Mouse (Mus musculus) liver, embryonic 14.5 days (tissue): ENCODE measurements around the gene Ffar4. TPM values are rescaled to one million over a fixed set of nuclear protein-coding genes. Genes with fewer than 3 reads are reported as not detected.
A peak's percentile ranks its signal among the peaks of the same experiment; 100 is the strongest.

Source experiments
- ATAC-seq: fragments of 200-750 bp; cut with Nextera tagmentation; 2 replicates; pipeline ENCODE4 v1.8.0; 2017; ENCODE audit warnings: moderate number of reproducible peaks, mild to moderate bottlenecking, moderate library complexity; ENCODE audit not compliant: insufficient read depth
- DNase-seq, 3 experiments: peaks; one replicate each; pipeline ENCODE4 v3.0.0-alpha.2; 2012 to 2013; ENCODE audit warnings: low read depth in 3 of 3, low spot score in 3 of 3
- H3K27ac ChIP-seq: fragments of 300-500 bp; sonication (generic); 2 replicates; pipeline ENCODE4 v1.5.1; 2014; ENCODE audit warnings: moderate library complexity, mild to moderate bottlenecking, control low read depth, inconsistent platforms
- H3K27me3 ChIP-seq: fragments of 300-500 bp; sonication (generic); 2 replicates; pipeline ENCODE4 v1.6.1; 2014; ENCODE audit warnings: mild to moderate bottlenecking, low read length, moderate library complexity; ENCODE audit not compliant: control insufficient read depth, insufficient read depth
- H3K36me3 ChIP-seq: fragments of 300-500 bp; sonication (generic); replicated peaks from 2 replicates; pipeline ENCODE4 v1.6.1; 2014; ENCODE audit warnings: low read depth; ENCODE audit not compliant: control insufficient read depth, insufficient read depth
- H3K4me1 ChIP-seq, 2 experiments: fragments of 200-500 bp in 1 of 2; fragments of 300-500 bp in 1 of 2; sonication (generic) in 1 of 2; replicated peaks; 2 replicates each; pipeline ENCODE4 v1.6.1; 2012 to 2014; ENCODE audit warnings: antibody characterized with exemption in 1 of 2, inconsistent platforms in 1 of 2, low read length in 1 of 2; ENCODE audit not compliant: control insufficient read depth in 2 of 2, insufficient read depth in 2 of 2
- H3K4me2 ChIP-seq: fragments of 300-500 bp; sonication (generic); 2 replicates; pipeline ENCODE4 v1.6.1; 2014; ENCODE audit warnings: low read depth, mild to moderate bottlenecking, control low read depth, moderate library complexity
- H3K4me3 ChIP-seq, 2 experiments: fragments of 200-500 bp in 1 of 2; fragments of 300-500 bp in 1 of 2; sonication (generic) in 1 of 2; 2 replicates each; pipeline ENCODE4 v1.5.1; 2012 to 2014; ENCODE audit warnings: low read depth in 2 of 2, low read length in 2 of 2, mild to moderate bottlenecking in 2 of 2, control low read depth in 1 of 2, inconsistent platforms in 1 of 2, moderate library complexity in 1 of 2; ENCODE audit not compliant: insufficient read depth in 1 of 2
- H3K9ac ChIP-seq: fragments of 300-500 bp; sonication (generic); replicated peaks from 2 replicates; pipeline ENCODE4 v1.6.1; 2014; ENCODE audit warnings: mild to moderate bottlenecking, control low read depth, moderate library complexity
- H3K9me3 ChIP-seq: fragments of 300-500 bp; sonication (generic); 2 replicates; pipeline ENCODE4 v1.6.1; 2016; ENCODE audit warnings: low read length, mixed read lengths; ENCODE audit not compliant: control insufficient read depth
- CTCF ChIP-seq: IDR thresholded peaks from 2 replicates; pipeline ENCODE4 v1.5.1; 2016; ENCODE audit warnings: antibody characterized with exemption, low read depth, control low read depth
- EP300 ChIP-seq: IDR thresholded peaks from 2 replicates; pipeline ENCODE4 v1.6.1; 2016; ENCODE audit warnings: antibody characterized with exemption, low read depth
- WGBS: fragments of 180-500 bp; shearing (Covaris S2); extraction: QIAGEN DNeasy Blood & Tissue Kit; methylation state at CpG from one replicate; pipeline ENCODE4 v1.1.7; 2014; ENCODE audit not compliant: insufficient replicate concordance; 5-methylcytosine and 5-hydroxymethylcytosine counted together
- polyA plus RNA-seq, 2 experiments: library from polyadenylated mRNA; depleted of rRNA in 1 of 2; stranded (reverse) in 1 of 2; unstranded in 1 of 2; fragments of >200 nt; fragmentation: Nextera tagmentation in 1 of 2; extraction: Ambion mirVana in 1 of 2; gene quantifications; 2 replicates each; pipeline versions ENCODE4 v1.2.1 to v1.2.3; 2012 to 2014

Ffar4 gene
- polyA plus RNA-seq, 2 experiments, result 0.07 TPM; not detected in 1

DNA sequence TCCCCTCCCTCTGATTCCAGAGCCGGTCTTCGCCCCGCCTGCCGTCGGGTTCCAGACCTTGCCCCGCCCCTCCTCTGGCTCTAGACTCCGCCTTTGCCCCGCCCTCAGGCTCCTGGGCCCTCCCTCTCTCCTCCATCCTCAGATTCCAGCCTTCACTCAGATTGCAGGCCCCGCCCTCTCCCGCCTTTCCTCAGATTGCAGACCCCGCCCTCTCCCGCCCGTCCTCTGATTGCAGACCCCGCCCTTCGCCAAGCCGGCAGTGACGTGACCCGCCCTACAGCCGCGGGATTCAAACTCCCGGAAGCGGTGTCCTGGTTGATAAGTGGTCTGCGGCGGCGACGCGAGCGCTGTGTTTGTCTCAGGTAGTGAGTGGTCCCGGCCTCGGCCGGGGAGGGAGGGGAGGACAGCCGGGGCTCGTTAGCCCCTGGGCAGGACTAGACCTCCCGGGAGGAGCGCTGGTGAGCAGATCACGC lies 42.1 kb upstream of the Ffar4 start, which contains the start of gene Cep55:
Gene Cep55, plus strand, starts transcription at position 292 of the 473 bp plus-strand sequence.
- Histone ChIP-seq H3K36me3 (no peaks in the 10 kb centered on the region), H3K4me3 (peak within 1 kb of the TSS; percentile 61 to 71), H3K27me3 (peaks cover 8% of the 10 kb centered on the region), H3K27ac (no peak within 1 kb of the TSS), H3K4me2 (peak within 1 kb of the TSS; percentile 62), H3K9ac (peak within 1 kb of the TSS; percentile 43), H3K9me3 (no peaks in the 10 kb centered on the region), H3K4me1 (peaks cover 0 to 4% of the 10 kb centered on the region in 2 experiments; a peak in 1 of 4 replicates)
- WGBS, result under 1% methylated on average over 36 of the region's 36 CpGs
- no peak for TF ChIP-seq EP300
- no peak for TF ChIP-seq CTCF
- ATAC-seq (peak; percentile 84), DNase-seq (peak; percentile 68 to 74 (median 73))

DNA sequence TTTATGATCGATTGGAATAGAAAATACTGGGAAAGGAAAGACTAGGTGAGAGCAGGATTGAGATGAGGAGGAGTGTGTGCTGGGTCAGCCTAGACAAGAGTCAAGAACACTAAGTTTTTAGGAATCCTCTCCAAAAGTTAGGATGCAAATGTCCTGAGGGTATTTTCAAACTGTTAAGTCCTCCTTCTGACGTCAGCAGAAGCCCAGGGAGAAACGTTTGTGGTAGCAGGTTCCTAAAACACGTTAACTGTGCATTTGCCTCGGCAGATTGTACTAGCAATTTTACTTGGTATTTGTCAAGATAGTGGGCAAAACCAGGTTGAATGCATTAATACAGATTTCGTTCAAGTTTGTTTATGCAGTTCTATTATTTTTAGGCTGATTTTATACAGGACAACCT lies 41.1 kb upstream of the Ffar4 start:
- 7% methylated on average over 6 of the region's 6 CpGs for WGBS
- DNase-seq, result no peak
- no peaks in the 10 kb centered on the region for H3K9me3 ChIP-seq
- no peaks in the 10 kb centered on the region for H3K36me3 ChIP-seq
- TF ChIP-seq EP300, result no peak
- no peak for TF ChIP-seq CTCF
- no peak overlapping the region; the same call in 1 of the 2 replicates for H3K9ac ChIP-seq
- H3K4me1 ChIP-seq, result peaks cover 0 to 4% of the 10 kb centered on the region in 2 experiments; a peak in 1 of 4 replicates
- peak overlapping the region; percentile 17 to 61; a peak in 3 of 4 replicates for H3K4me3 ChIP-seq
- H3K27ac ChIP-seq, result no peak overlapping the region
- peaks cover 8% of the 10 kb centered on the region for H3K27me3 ChIP-seq
- ATAC-seq, result no peak
- H3K4me2 ChIP-seq, result peak overlapping the region; percentile 62

DNA sequence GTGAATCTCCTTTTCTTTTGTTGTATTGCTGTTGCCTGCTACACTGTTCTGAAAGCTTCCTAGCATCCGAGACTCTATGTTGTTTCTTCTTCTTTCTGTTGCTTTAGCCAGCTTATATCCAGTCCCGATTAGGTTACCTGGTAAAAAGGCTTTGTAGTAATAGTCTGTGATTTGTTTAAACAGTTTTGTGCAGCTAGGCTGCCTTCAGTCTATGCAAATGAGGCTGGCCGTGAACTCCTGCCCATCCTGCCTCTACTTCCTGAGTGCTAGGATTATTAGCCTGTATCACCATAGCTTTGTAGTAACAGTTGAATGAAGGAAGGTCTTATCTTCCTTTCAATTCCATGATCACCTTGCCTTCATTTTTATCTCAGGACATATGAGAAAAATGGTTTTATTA lies 40.6 kb upstream of the Ffar4 start:
- Histone ChIP-seq H3K9ac (no peak overlapping the region; the same call in 1 of the 2 replicates), H3K4me2 (peak overlapping the region; percentile 15; the same call in 1 of the 2 replicates), H3K27ac (no peak overlapping the region), H3K9me3 (no peaks in the 10 kb centered on the region), H3K4me1 (peaks cover 0 to 4% of the 10 kb centered on the region in 2 experiments; a peak in 1 of 4 replicates), H3K27me3 (peaks cover 8% of the 10 kb centered on the region), H3K36me3 (no peaks in the 10 kb centered on the region), H3K4me3 (no peak overlapping the region)
- ATAC-seq (no peak), DNase-seq (no peak)
- 41% methylated on average over 3 of the region's 3 CpGs for WGBS
- TF ChIP-seq EP300 (no peak), CTCF (no peak)

DNA sequence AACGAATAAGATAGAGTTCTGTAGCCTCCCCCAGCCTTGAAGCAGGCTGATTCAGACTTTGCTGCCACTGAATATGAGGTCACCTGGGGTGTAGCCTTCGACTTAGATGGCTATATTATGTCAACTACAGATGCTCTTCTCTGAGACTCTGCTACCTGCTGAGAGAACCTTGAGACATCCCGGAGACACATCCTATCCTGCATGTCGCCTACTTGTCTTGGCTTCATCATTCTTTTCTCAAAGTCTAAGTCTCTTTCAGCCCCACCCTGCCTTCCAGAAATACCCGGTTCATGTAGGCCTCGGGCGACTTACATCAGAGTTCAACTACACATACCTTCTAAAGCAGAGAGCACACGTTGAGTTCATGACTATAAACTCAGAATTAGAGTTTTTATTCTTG lies 39.9 kb upstream of the Ffar4 start:
- H3K27me3 ChIP-seq, result peaks cover 8% of the 10 kb centered on the region
- H3K4me3 ChIP-seq, result no peak overlapping the region
- peaks cover 0 to 4% of the 10 kb centered on the region in 2 experiments; a peak in 1 of 4 replicates for H3K4me1 ChIP-seq
- H3K9ac ChIP-seq, result no peak overlapping the region
- TF ChIP-seq CTCF, result no peak
- no peak for TF ChIP-seq EP300
- DNase-seq (no peak), ATAC-seq (no peak)
- no peaks in the 10 kb centered on the region for H3K9me3 ChIP-seq
- no peak overlapping the region for H3K4me2 ChIP-seq
- 70% methylated on average over 8 of the region's 8 CpGs for WGBS
- no peak overlapping the region for H3K27ac ChIP-seq
- H3K36me3 ChIP-seq, result no peaks in the 10 kb centered on the region

DNA sequence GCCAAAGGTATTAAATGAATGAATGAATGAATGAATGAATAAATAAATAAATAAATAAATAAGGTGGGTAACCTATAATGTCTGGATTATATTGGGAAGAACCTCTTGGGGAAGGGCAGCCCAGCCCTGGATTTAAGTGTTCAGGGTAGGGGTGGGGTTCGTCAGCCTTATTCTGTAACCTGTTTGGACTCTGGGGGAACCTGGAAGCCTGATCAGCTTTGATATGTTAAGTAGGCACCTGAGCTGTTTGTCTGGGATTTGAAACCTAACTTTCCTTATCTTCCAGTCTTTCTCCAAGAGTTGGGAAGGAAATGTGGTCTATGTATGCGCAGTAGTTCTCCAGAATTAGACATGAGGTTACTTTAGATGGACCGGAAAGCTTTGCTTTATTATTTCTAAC lies 33.7 kb upstream of the Ffar4 start:
- H3K27me3 ChIP-seq, result no peaks in the 10 kb centered on the region
- no peak overlapping the region for H3K9ac ChIP-seq
- TF ChIP-seq CTCF (no peak), EP300 (no peak)
- H3K4me1 ChIP-seq, result no peaks in the 10 kb centered on the region
- H3K36me3 ChIP-seq, result no peaks in the 10 kb centered on the region
- WGBS, result 71% methylated on average over 3 of the region's 3 CpGs
- H3K4me3 ChIP-seq, result no peak overlapping the region
- no peak for DNase-seq
- no peak overlapping the region for H3K27ac ChIP-seq
- H3K4me2 ChIP-seq, result no peak overlapping the region
- no peak for ATAC-seq
- H3K9me3 ChIP-seq, result no peaks in the 10 kb centered on the region
